Mouse (Mus musculus) heart, embryonic 12.5 days (tissue): ENCODE measurements around the gene Pcolce2. TPM values are rescaled to one million over a fixed set of nuclear protein-coding genes. Genes with fewer than 3 reads are reported as not detected.
"Not testable (repeated sequence)": the region's sequence is repeated elsewhere in the genome, so short reads cannot be mapped to it uniquely, and the experiment has no call there.

ENCODE experiments used
- ATAC-seq: fragments of 200-750 bp; cut with Nextera tagmentation; 2 replicates; pipeline ENCODE4 v1.8.0; 2017; ENCODE audit warnings: moderate TSS enrichment, moderate library complexity; ENCODE audit not compliant: insufficient number of reproducible peaks, low FRiP score
- H3K27ac ChIP-seq: fragments of 300-500 bp; sonication (generic); 2 replicates; pipeline ENCODE4 v1.5.1; 2016; ENCODE audit warnings: mild to moderate bottlenecking, moderate library complexity; ENCODE audit not compliant: poor library complexity, severe bottlenecking
- H3K27me3 ChIP-seq: fragments of 300-500 bp; sonication (generic); replicated peaks from 2 replicates; pipeline ENCODE4 v1.6.1; 2016; ENCODE audit warnings: mild to moderate bottlenecking, moderate library complexity
- H3K36me3 ChIP-seq: fragments of 300-500 bp; sonication (generic); 2 replicates; pipeline ENCODE4 v1.6.1; 2016; ENCODE audit warnings: mild to moderate bottlenecking, moderate library complexity
- H3K4me1 ChIP-seq: fragments of 300-500 bp; sonication (generic); replicated peaks from 2 replicates; pipeline ENCODE4 v1.6.1; 2016; ENCODE audit warnings: mild to moderate bottlenecking
- H3K4me2 ChIP-seq: fragments of 300-500 bp; sonication (generic); 2 replicates; pipeline ENCODE4 v1.6.1; 2016; ENCODE audit warnings: mild to moderate bottlenecking, moderate library complexity
- H3K4me3 ChIP-seq: fragments of 300-500 bp; sonication (generic); 2 replicates; pipeline ENCODE4 v1.5.1; 2016; ENCODE audit warnings: mild to moderate bottlenecking
- H3K9ac ChIP-seq: fragments of 300-500 bp; sonication (generic); 2 replicates; pipeline ENCODE4 v1.6.1; 2016; ENCODE audit warnings: mild to moderate bottlenecking, moderate library complexity
- H3K9me3 ChIP-seq: fragments of 300-500 bp; sonication (generic); replicated peaks from 2 replicates; pipeline ENCODE4 v1.6.1; 2016; ENCODE audit warnings: mild to moderate bottlenecking, moderate library complexity
- WGBS: fragments of 180-500 bp; shearing (Covaris S2); methylation state at CpG from one replicate; pipeline ENCODE4 v1.1.7; 2016; 5-methylcytosine and 5-hydroxymethylcytosine counted together
- polyA plus RNA-seq: library from polyadenylated mRNA; unstranded; fragments of >200 nt; fragmentation: Nextera tagmentation; extraction: Ambion mirVana; gene quantifications from 2 replicates; pipeline ENCODE4 v1.2.1, GENCODE M21; 2016

Gene Pcolce2
- polyA plus RNA-seq, 1 experiment from 2014 or later = 0.24 TPM

- no peak overlapping the region for H3K4me3 ChIP-seq
- H3K9me3 ChIP-seq = no peaks in the 10 kb centered on the region
- ATAC-seq = no peak
- no peak overlapping the region for H3K4me2 ChIP-seq
- H3K9ac ChIP-seq = no peak overlapping the region
- no peaks in the 10 kb centered on the region for H3K4me1 ChIP-seq
- no peak overlapping the region for H3K27ac ChIP-seq
- H3K27me3 ChIP-seq = no peaks in the 10 kb centered on the region
- no peaks in the 10 kb centered on the region for H3K36me3 ChIP-seq
- 33% methylated on average over 9 of the region's 9 CpGs for WGBS
These were observed 23.8 kb upstream of the Pcolce2 start for GRCm38 (mm10) chr9:95613426-95614127.

GRCm38 (mm10) chr9:95614861-95615615 is 22.4 kb upstream of the Pcolce2 start:
- H3K9me3 ChIP-seq = no peaks in the 10 kb centered on the region
- no peak overlapping the region for H3K27ac ChIP-seq
- ATAC-seq = no peak
- H3K36me3 ChIP-seq = no peaks in the 10 kb centered on the region
- no peaks in the 10 kb centered on the region for H3K4me1 ChIP-seq
- H3K27me3 ChIP-seq = no peaks in the 10 kb centered on the region
- no peak overlapping the region for H3K9ac ChIP-seq
- WGBS = 76% methylated on average over 14 of the region's 14 CpGs
- H3K4me3 ChIP-seq = no peak overlapping the region
- H3K4me2 ChIP-seq = no peak overlapping the region

GRCm38 (mm10) chr9:95615961-95616360 is 21.4 kb upstream of the Pcolce2 start:
- H3K9me3 ChIP-seq = no peaks in the 10 kb centered on the region
- no peak for ATAC-seq
- no peak overlapping the region for H3K4me2 ChIP-seq
- no peak overlapping the region for H3K4me3 ChIP-seq
- no peaks in the 10 kb centered on the region for H3K4me1 ChIP-seq
- H3K27ac ChIP-seq = no peak overlapping the region
- 72% methylated on average over 3 of the region's 3 CpGs for WGBS
- no peak overlapping the region for H3K9ac ChIP-seq
- H3K27me3 ChIP-seq = no peaks in the 10 kb centered on the region
- H3K36me3 ChIP-seq = no peaks in the 10 kb centered on the region

GRCm38 (mm10) chr9:95618572-95618971 is 18.8 kb upstream of the Pcolce2 start:
- Histone ChIP-seq H3K27me3 (no peaks in the 10 kb centered on the region), H3K4me2 (no peak overlapping the region), H3K9ac (no peak overlapping the region), H3K36me3 (no peaks in the 10 kb centered on the region), H3K4me1 (no peaks in the 10 kb centered on the region), H3K9me3 (no peaks in the 10 kb centered on the region), H3K27ac (no peak overlapping the region), H3K4me3 (no peak overlapping the region)
- WGBS = 74% methylated on average over 1 of the region's 1 CpGs
- no peak for ATAC-seq

GRCm38 (mm10) chr9:95624072-95624471 is 13.3 kb upstream of the Pcolce2 start:
- no peak overlapping the region for H3K4me2 ChIP-seq
- H3K9me3 ChIP-seq = no peaks in the 10 kb centered on the region
- no peak overlapping the region for H3K9ac ChIP-seq
- no peaks in the 10 kb centered on the region for H3K36me3 ChIP-seq
- H3K4me3 ChIP-seq = no peak overlapping the region
- 85% methylated on average over 3 of the region's 3 CpGs for WGBS
- no peak for ATAC-seq
- no peak overlapping the region for H3K27ac ChIP-seq
- H3K27me3 ChIP-seq = no peaks in the 10 kb centered on the region
- H3K4me1 ChIP-seq = no peaks in the 10 kb centered on the region

GRCm38 (mm10) chr9:95628439-95628948 is 8.9 kb upstream of the Pcolce2 start:
- Histone ChIP-seq H3K36me3 (no peaks in the 10 kb centered on the region), H3K4me1 (no peaks in the 10 kb centered on the region), H3K9me3 (no peaks in the 10 kb centered on the region), H3K4me3 (no peak overlapping the region), H3K27me3 (no peaks in the 10 kb centered on the region), H3K4me2 (no peak overlapping the region), H3K27ac (no peak overlapping the region), H3K9ac (no peak overlapping the region)
- WGBS = 72% methylated on average over 6 of the region's 6 CpGs
- ATAC-seq = no peak

GRCm38 (mm10) chr9:95629561-95629960 is 7.8 kb upstream of the Pcolce2 start:
- H3K4me2 ChIP-seq, H3K9ac ChIP-seq, H3K4me1 ChIP-seq, H3K27ac ChIP-seq, ATAC-seq, H3K36me3 ChIP-seq, H3K9me3 ChIP-seq, H3K4me3 ChIP-seq, H3K27me3 ChIP-seq: not testable (repeated sequence)
- WGBS = 76% methylated on average over 2 of the region's 2 CpGs

GRCm38 (mm10) chr9:95636395-95636794 is 1.0 kb upstream of the Pcolce2 start:
- no peaks in the 10 kb centered on the region for H3K36me3 ChIP-seq
- H3K9me3 ChIP-seq = no peaks in the 10 kb centered on the region
- H3K27ac ChIP-seq = no peak overlapping the region
- H3K4me3 ChIP-seq = no peak overlapping the region
- WGBS = 72% methylated on average over 4 of the region's 4 CpGs
- no peak overlapping the region for H3K9ac ChIP-seq
- no peak overlapping the region for H3K4me2 ChIP-seq
- no peak for ATAC-seq
- H3K4me1 ChIP-seq = no peaks in the 10 kb centered on the region
- H3K27me3 ChIP-seq = peaks cover 31% of the 10 kb centered on the region

GRCm38 (mm10) chr9:95639919-95640318 is 2.5 kb downstream of the Pcolce2 start:
- ATAC-seq = no peak
- Histone ChIP-seq H3K4me1 (no peaks in the 10 kb centered on the region), H3K4me3 (no peak overlapping the region), H3K27me3 (peaks cover 30% of the 10 kb centered on the region), H3K9me3 (no peaks in the 10 kb centered on the region), H3K4me2 (no peak overlapping the region), H3K9ac (no peak overlapping the region), H3K36me3 (no peaks in the 10 kb centered on the region), H3K27ac (no peak overlapping the region)
- WGBS = 44% methylated on average over 4 of the region's 4 CpGs

- no peak overlapping the region for H3K9ac ChIP-seq
- H3K4me2 ChIP-seq = no peak overlapping the region
- H3K27ac ChIP-seq = no peak overlapping the region
- ATAC-seq = no peak
- no peaks in the 10 kb centered on the region for H3K4me1 ChIP-seq
- no peaks in the 10 kb centered on the region for H3K27me3 ChIP-seq
- WGBS = 84% methylated on average over 8 of the region's 8 CpGs
- H3K9me3 ChIP-seq = 0 out of 2 replicates have a peak, but pooled peaks cover 7% of the 10 kb centered on the region
- no peaks in the 10 kb centered on the region for H3K36me3 ChIP-seq
- no peak overlapping the region for H3K4me3 ChIP-seq
These were observed 8.5 kb downstream of the Pcolce2 start for GRCm38 (mm10) chr9:95645926-95646325.

GRCm38 (mm10) chr9:95653363-95653762 is 16.0 kb downstream of the Pcolce2 start:
- no peaks in the 10 kb centered on the region for H3K4me1 ChIP-seq
- H3K27ac ChIP-seq = no peak overlapping the region
- no peaks in the 10 kb centered on the region for H3K36me3 ChIP-seq
- 0 out of 2 replicates have a peak, but pooled peaks cover 7% of the 10 kb centered on the region for H3K9me3 ChIP-seq
- H3K9ac ChIP-seq = no peak overlapping the region
- no peak overlapping the region for H3K4me2 ChIP-seq
- no peaks in the 10 kb centered on the region for H3K27me3 ChIP-seq
- no peak for ATAC-seq
- no peak overlapping the region for H3K4me3 ChIP-seq
- WGBS = 86% methylated on average over 6 of the region's 6 CpGs
